Mouse (Mus musculus): ENCODE data around the gene Smim20. TPM values are rescaled to one million over a fixed set of nuclear protein-coding genes. Genes with fewer than 3 reads are reported as not detected.

Gene Smim20
- polyA plus RNA-seq, 1 experiment, result 47.0 TPM

GRCm38 (mm10) chr5:53242865-53243499, 23.9 kb upstream of the Smim20 start:
- peak; percentile 68 for DNase-seq (ENCODE audit: low read depth)
- TF ChIP-seq POLR2A (IDR thresholded peaks at IDR 0.05; ENCODE audit: borderline replicate concordance, extremely low read depth, insufficient read depth, insufficient read length, poor library complexity, severe bottlenecking), result no peak

GRCm38 (mm10) chr5:53243933-53244332, 22.9 kb upstream of the Smim20 start:
- no peak for DNase-seq (ENCODE audit: low read depth)

GRCm38 (mm10) chr5:53248499-53248898, 18.4 kb upstream of the Smim20 start:
- peak; percentile 79 for DNase-seq (ENCODE audit: low read depth)

More at GRCm38 (mm10) chr5:53243933-53244332, 22.9 kb upstream of the Smim20 start:
- TF ChIP-seq CTCF (IDR thresholded peaks at IDR 0.05; ENCODE audit: borderline replicate concordance, extremely low read depth, insufficient read depth, insufficient read length) (no peak), POLR2A (IDR thresholded peaks at IDR 0.05; ENCODE audit: borderline replicate concordance, extremely low read depth, insufficient read depth, insufficient read length, poor library complexity, severe bottlenecking) (no peak)

GRCm38 (mm10) chr5:53249431-53250061, 17.3 kb upstream of the Smim20 start:
- peak; percentile 90 for DNase-seq (ENCODE audit: low read depth)
- no peak for TF ChIP-seq CTCF (IDR thresholded peaks at IDR 0.05; ENCODE audit: borderline replicate concordance, extremely low read depth, insufficient read depth, insufficient read length)
- TF ChIP-seq POLR2A (IDR thresholded peaks at IDR 0.05; ENCODE audit: borderline replicate concordance, extremely low read depth, insufficient read depth, insufficient read length, poor library complexity, severe bottlenecking), result no peak

More at GRCm38 (mm10) chr5:53248499-53248898, 18.4 kb upstream of the Smim20 start:
- TF ChIP-seq POLR2A (IDR thresholded peaks at IDR 0.05; ENCODE audit: borderline replicate concordance, extremely low read depth, insufficient read depth, insufficient read length, poor library complexity, severe bottlenecking), result no peak

- DNase-seq (ENCODE audit: low read depth), result no peak
- TF ChIP-seq CTCF (IDR thresholded peaks at IDR 0.05; ENCODE audit: borderline replicate concordance, extremely low read depth, insufficient read depth, insufficient read length) (no peak), POLR2A (IDR thresholded peaks at IDR 0.05; ENCODE audit: borderline replicate concordance, extremely low read depth, insufficient read depth, insufficient read length, poor library complexity, severe bottlenecking) (no peak)
These were observed 12.7 kb upstream of the Smim20 start for GRCm38 (mm10) chr5:53254154-53254553.

- TF ChIP-seq POLR2A (IDR thresholded peaks at IDR 0.05; ENCODE audit: borderline replicate concordance, extremely low read depth, insufficient read depth, insufficient read length, poor library complexity, severe bottlenecking), result no peak
- no peak for DNase-seq (ENCODE audit: low read depth)
These were observed 12.1 kb upstream of the Smim20 start for GRCm38 (mm10) chr5:53254821-53255220.

- DNase-seq (ENCODE audit: low read depth), result peak; percentile 86
- TF ChIP-seq POLR2A (IDR thresholded peaks at IDR 0.05; ENCODE audit: borderline replicate concordance, extremely low read depth, insufficient read depth, insufficient read length, poor library complexity, severe bottlenecking) (no peak), CTCF (IDR thresholded peaks at IDR 0.05; ENCODE audit: borderline replicate concordance, extremely low read depth, insufficient read depth, insufficient read length) (peak; percentile 10; the same call in 1 of the 2 replicates)
These were observed 8.7 kb upstream of the Smim20 start for GRCm38 (mm10) chr5:53258038-53258786.

- no peak for TF ChIP-seq CTCF (IDR thresholded peaks at IDR 0.05; ENCODE audit: borderline replicate concordance, extremely low read depth, insufficient read depth, insufficient read length)
- TF ChIP-seq POLR2A (IDR thresholded peaks at IDR 0.05; ENCODE audit: borderline replicate concordance, extremely low read depth, insufficient read depth, insufficient read length, poor library complexity, severe bottlenecking), result no peak
- peak; percentile 75 for DNase-seq (ENCODE audit: low read depth)
These were observed 7.0 kb upstream of the Smim20 start for GRCm38 (mm10) chr5:53259894-53260293.

GRCm38 (mm10) chr5:53261999-53262398, 4.9 kb upstream of the Smim20 start:
- TF ChIP-seq CTCF (IDR thresholded peaks at IDR 0.05; ENCODE audit: borderline replicate concordance, extremely low read depth, insufficient read depth, insufficient read length), result no peak
- TF ChIP-seq POLR2A (IDR thresholded peaks at IDR 0.05; ENCODE audit: borderline replicate concordance, extremely low read depth, insufficient read depth, insufficient read length, poor library complexity, severe bottlenecking), result no peak
- no peak for DNase-seq (ENCODE audit: low read depth)

GRCm38 (mm10) chr5:53264061-53264460, 2.8 kb upstream of the Smim20 start:
- TF ChIP-seq POLR2A (IDR thresholded peaks at IDR 0.05; ENCODE audit: borderline replicate concordance, extremely low read depth, insufficient read depth, insufficient read length, poor library complexity, severe bottlenecking) (no peak), CTCF (IDR thresholded peaks at IDR 0.05; ENCODE audit: borderline replicate concordance, extremely low read depth, insufficient read depth, insufficient read length) (no peak)
- DNase-seq (ENCODE audit: low read depth), result no peak

GRCm38 (mm10) chr5:53265740-53266139, 1.1 kb upstream of the Smim20 start:
- TF ChIP-seq POLR2A (IDR thresholded peaks at IDR 0.05; ENCODE audit: borderline replicate concordance, extremely low read depth, insufficient read depth, insufficient read length, poor library complexity, severe bottlenecking), result no peak
- TF ChIP-seq CTCF (IDR thresholded peaks at IDR 0.05; ENCODE audit: borderline replicate concordance, extremely low read depth, insufficient read depth, insufficient read length), result no peak
- DNase-seq (ENCODE audit: low read depth), result no peak
